Mouse (Mus musculus) heart, postnatal 0 days (tissue): Measurements from ENCODE around the gene Psenen.

Experiments used
- CTCF ChIP-seq: IDR thresholded peaks from 2 replicates; pipeline ENCODE4 v1.5.1; 2016; ENCODE audit warnings: antibody characterized with exemption, control low read depth, low read depth
- EP300 ChIP-seq: IDR thresholded peaks from 2 replicates; pipeline ENCODE4 v1.6.1; 2016; ENCODE audit warnings: antibody characterized with exemption, low read depth

DNA sequence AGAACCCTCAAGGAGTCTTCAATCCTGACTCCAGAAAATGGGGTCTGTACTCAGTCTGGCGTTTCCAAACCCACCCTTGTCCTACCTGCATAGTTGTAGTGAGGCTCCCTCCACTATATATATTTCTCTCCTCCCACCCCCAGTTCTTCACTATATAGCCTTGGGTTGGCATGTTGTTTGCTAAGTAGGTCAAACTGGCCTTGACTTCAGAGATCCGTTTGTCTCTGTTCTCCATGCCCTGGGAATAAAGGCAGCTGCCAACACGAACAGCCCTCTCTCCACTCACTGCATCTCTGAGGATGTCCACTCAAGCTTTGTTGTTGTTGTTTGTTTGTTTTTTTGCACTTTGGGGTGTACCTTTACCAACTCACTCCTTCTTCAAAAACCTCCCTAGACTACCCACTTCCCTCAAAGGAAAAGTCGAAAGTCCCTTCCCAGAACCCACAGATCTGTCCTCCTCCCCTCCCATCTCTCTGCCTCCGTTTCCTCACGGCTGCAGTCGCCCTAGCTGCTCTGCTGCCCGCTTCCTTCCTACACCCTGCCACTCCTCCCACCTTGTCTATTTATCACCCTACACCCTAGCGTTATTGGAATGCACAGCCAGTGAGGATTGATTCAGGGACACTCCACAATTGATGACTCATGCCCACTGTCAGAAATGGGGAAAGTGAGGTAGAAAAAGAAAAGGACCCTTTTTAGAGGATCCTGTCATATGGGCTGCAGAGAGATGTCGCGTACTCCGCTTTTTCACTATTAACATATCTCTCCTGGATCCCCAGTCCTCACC, 4.6 kb downstream of the Psenen start:
- no peak for TF ChIP-seq CTCF
- no peak for TF ChIP-seq EP300
